Mouse (Mus musculus) spleen, postnatal 36 days (tissue): Measurements from ENCODE around the gene Slc10a7.

Experiments
- DNase-seq, 2 experiments: peaks; one replicate each; pipeline ENCODE4 v3.0.0; 2022; ENCODE audit warnings: low spot score in 2 of 2, mixed read lengths in 1 of 2

The Slc10a7 gene

GRCm38 (mm10) chr8:78623972-78624371 is 114.8 kb downstream of the Slc10a7 start:
- DNase-seq: peak; percentile 63 to 70

- peak; percentile 56 to 57 for DNase-seq
These were observed 115.7 kb downstream of the Slc10a7 start for GRCm38 (mm10) chr8:78624738-78625442.

GRCm38 (mm10) chr8:78626632-78627031 is 117.5 kb downstream of the Slc10a7 start:
- peak; percentile 67 to 70 for DNase-seq

- no peak for DNase-seq
These were observed 118.6 kb downstream of the Slc10a7 start for GRCm38 (mm10) chr8:78627793-78628192.

GRCm38 (mm10) chr8:78630414-78631164 is 121.4 kb downstream of the Slc10a7 start:
- peak; percentile 38 to 49 for DNase-seq

GRCm38 (mm10) chr8:78633012-78633411 is 123.9 kb downstream of the Slc10a7 start:
- peak; percentile 67 to 75 for DNase-seq

GRCm38 (mm10) chr8:78634018-78634417 is 124.9 kb downstream of the Slc10a7 start:
- no peak for DNase-seq

GRCm38 (mm10) chr8:78634523-78635240 is 125.5 kb downstream of the Slc10a7 start:
- DNase-seq: no peak

GRCm38 (mm10) chr8:78635241-78635771 is 126.2 kb downstream of the Slc10a7 start:
- DNase-seq: no peak

GRCm38 (mm10) chr8:78641919-78642318 is 132.8 kb downstream of the Slc10a7 start:
- DNase-seq: no peak

- no peak for DNase-seq
These were observed 133.2 kb downstream of the Slc10a7 start for GRCm38 (mm10) chr8:78642376-78642775.

- DNase-seq: no peak
These were observed 138.0 kb downstream of the Slc10a7 start for GRCm38 (mm10) chr8:78647000-78647656.

GRCm38 (mm10) chr8:78647846-78648245 is 138.7 kb downstream of the Slc10a7 start:
- no peak for DNase-seq

GRCm38 (mm10) chr8:78648918-78649317 is 139.8 kb downstream of the Slc10a7 start:
- peak; percentile 52 to 69 for DNase-seq

- DNase-seq: no peak
These were observed 142.5 kb downstream of the Slc10a7 start for GRCm38 (mm10) chr8:78651670-78652069.

GRCm38 (mm10) chr8:78655351-78656045 is 146.4 kb downstream of the Slc10a7 start:
- no peak for DNase-seq

GRCm38 (mm10) chr8:78656700-78657370 is 147.7 kb downstream of the Slc10a7 start:
- no peak for DNase-seq

GRCm38 (mm10) chr8:78658172-78658571 is 149.0 kb downstream of the Slc10a7 start:
- DNase-seq: no peak

- no peak for DNase-seq
These were observed 150.6 kb downstream of the Slc10a7 start for GRCm38 (mm10) chr8:78659617-78660187.
